Mouse (Mus musculus): ENCODE data around the gene Rpp25.

- no peak for TF ChIP-seq CTCF (IDR thresholded peaks at IDR 0.05; ENCODE audit: control insufficient read depth, insufficient read depth, low read length)
- no peak for TF ChIP-seq POLR2A (IDR thresholded peaks at IDR 0.05; ENCODE audit: borderline replicate concordance, control insufficient read depth, low read depth, low read length)
Measured at GRCm38 (mm10) chr9:57531946-57532345, 28.1 kb downstream of the Rpp25 start.

Measured in bone marrow, adult 2 months (tissue).